Mouse (Mus musculus) kidney, adult 2 months (tissue): ENCODE data around the gene Nphp3.

Source experiments
- CTCF ChIP-seq: fragments of 200-500 bp; conservative IDR thresholded peaks from 2 replicates; pipeline ENCODE4 v1.5.1; 2011; ENCODE audit warnings: low read depth, mild to moderate bottlenecking, control low read depth, low read length, moderate library complexity, mixed read lengths; ENCODE audit not compliant: insufficient read depth, insufficient read length
- POLR2A ChIP-seq: fragments of 200-500 bp; IDR thresholded peaks from one replicate; pipeline ENCODE4 v1.6.1; 2011; ENCODE audit warnings: low read depth, low read length, control low read depth

DNA sequence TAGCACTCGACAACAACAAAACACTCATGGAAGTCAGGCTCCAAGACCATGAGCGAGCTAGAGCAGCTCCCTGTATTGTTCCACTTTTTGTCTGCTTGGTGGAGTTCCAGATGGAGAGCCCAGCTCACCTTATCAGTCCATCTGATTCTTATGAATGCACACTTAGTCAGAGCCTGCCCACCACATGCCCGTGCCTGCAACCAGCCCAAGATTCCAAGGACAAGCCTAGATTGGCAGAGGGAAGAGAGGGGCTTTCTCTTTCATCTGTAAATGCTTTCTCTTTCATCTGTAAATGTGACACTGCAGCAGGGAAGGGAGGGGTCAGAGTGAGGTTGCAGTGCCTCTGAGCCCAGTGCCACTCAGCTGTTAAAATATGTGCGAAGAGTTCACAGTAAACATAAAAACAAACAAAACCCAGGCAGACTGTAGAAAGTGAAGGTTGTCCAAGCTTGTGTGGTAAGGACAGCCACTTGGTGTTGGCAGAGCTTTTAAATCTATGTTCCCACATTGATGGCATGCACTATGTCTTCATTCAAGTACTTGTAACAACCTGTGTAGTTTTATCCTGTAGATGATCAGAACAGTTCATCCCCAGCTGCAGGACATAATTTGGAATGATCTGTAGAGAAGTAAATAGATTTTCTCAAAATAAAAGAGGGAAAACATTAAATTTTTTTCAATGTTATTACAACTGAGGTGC, 83.5 kb downstream of the Nphp3 start:
- no peak for TF ChIP-seq CTCF
- no peak for TF ChIP-seq POLR2A
